Mouse (Mus musculus): ENCODE data around the gene Mettl7a2. TPM values are rescaled to one million over a fixed set of nuclear protein-coding genes. Genes with fewer than 3 reads are reported as not detected.
"Not testable (repeated sequence)": the region's sequence is repeated elsewhere in the genome, so short reads cannot be mapped to it uniquely, and the experiment has no call there.

Gene Mettl7a2
- polyA plus RNA-seq, 1 experiment from 2014 or later, result not detected

- no peaks in the 10 kb centered on the region for H3K9me3 ChIP-seq (ENCODE audit: control insufficient read depth, low read length)
- no peaks in the 10 kb centered on the region for H3K36me3 ChIP-seq (ENCODE audit: control insufficient read depth, insufficient read depth, low read length)
- H3K27ac ChIP-seq (ENCODE audit: low read depth, low read length), result no peak overlapping the region
- no peaks in the 10 kb centered on the region for H3K27me3 ChIP-seq (replicated peaks; ENCODE audit: control insufficient read depth, insufficient read depth, low read length)
- no peaks in the 10 kb centered on the region for H3K4me1 ChIP-seq (ENCODE audit: control insufficient read depth, insufficient read depth, low read depth, low read length)
- no peak overlapping the region for H3K4me2 ChIP-seq (ENCODE audit: low read length)
- no peak overlapping the region for H3K9ac ChIP-seq (ENCODE audit: low read depth, low read length)
- no peak overlapping the region for H3K4me3 ChIP-seq (ENCODE audit: low read length)
- 86% methylated on average over 5 of the region's 5 CpGs for WGBS
- no peak for ATAC-seq
Observed at GRCm38 (mm10) chr15:100355876-100356275, 2.9 kb downstream of the Mettl7a2 start.

GRCm38 (mm10) chr15:100364242-100364641 lies 11.2 kb downstream of the Mettl7a2 start, which contains the start of gene Higd1c:
TSS of gene Higd1c (plus strand) at chr15:100364542.
- H3K4me2 ChIP-seq (ENCODE audit: low read length), result no peak within 1 kb of the TSS
- no peak within 1 kb of the TSS for H3K27ac ChIP-seq (ENCODE audit: low read depth, low read length)
- 71% methylated on average over 7 of the region's 7 CpGs for WGBS
- no peak within 1 kb of the TSS for H3K9ac ChIP-seq (ENCODE audit: low read depth, low read length)
- H3K36me3 ChIP-seq (ENCODE audit: control insufficient read depth, insufficient read depth, low read length), result no peaks in the 10 kb centered on the region
- H3K4me1 ChIP-seq (ENCODE audit: control insufficient read depth, insufficient read depth, low read depth, low read length), result no peaks in the 10 kb centered on the region
- H3K4me3 ChIP-seq (ENCODE audit: low read length), result no peak within 1 kb of the TSS
- no peaks in the 10 kb centered on the region for H3K9me3 ChIP-seq (ENCODE audit: control insufficient read depth, low read length)
- H3K27me3 ChIP-seq (replicated peaks; ENCODE audit: control insufficient read depth, insufficient read depth, low read length), result no peaks in the 10 kb centered on the region
- ATAC-seq, result no peak

GRCm38 (mm10) chr15:100365967-100366366 lies 13.0 kb downstream of the Mettl7a2 start:
- not testable (repeated sequence) for ATAC-seq; H3K27me3 ChIP-seq (replicated peaks; ENCODE audit: control insufficient read depth, insufficient read depth, low read length); H3K4me3 ChIP-seq (ENCODE audit: low read length); H3K27ac ChIP-seq (ENCODE audit: low read depth, low read length); H3K4me2 ChIP-seq (ENCODE audit: low read length); H3K4me1 ChIP-seq (ENCODE audit: control insufficient read depth, insufficient read depth, low read depth, low read length); H3K9ac ChIP-seq (ENCODE audit: low read depth, low read length); H3K9me3 ChIP-seq (ENCODE audit: control insufficient read depth, low read length); H3K36me3 ChIP-seq (ENCODE audit: control insufficient read depth, insufficient read depth, low read length)
- WGBS, result 53% methylated on average over 9 of the region's 9 CpGs

- 72% methylated on average over 7 of the region's 7 CpGs for WGBS
- Histone ChIP-seq H3K4me3 (ENCODE audit: low read length) (no peak overlapping the region), H3K9me3 (ENCODE audit: control insufficient read depth, low read length) (no peaks in the 10 kb centered on the region), H3K4me2 (ENCODE audit: low read length) (no peak overlapping the region), H3K4me1 (ENCODE audit: control insufficient read depth, insufficient read depth, low read depth, low read length) (no peaks in the 10 kb centered on the region), H3K9ac (ENCODE audit: low read depth, low read length) (no peak overlapping the region), H3K36me3 (ENCODE audit: control insufficient read depth, insufficient read depth, low read length) (no peaks in the 10 kb centered on the region), H3K27ac (ENCODE audit: low read depth, low read length) (no peak overlapping the region), H3K27me3 (replicated peaks; ENCODE audit: control insufficient read depth, insufficient read depth, low read length) (no peaks in the 10 kb centered on the region)
- ATAC-seq, result no peak
Observed at GRCm38 (mm10) chr15:100367119-100367518, 14.1 kb downstream of the Mettl7a2 start.

GRCm38 (mm10) chr15:100375066-100375465 lies 22.1 kb downstream of the Mettl7a2 start:
- no peak for ATAC-seq

GRCm38 (mm10) chr15:100377847-100378505 lies 25.0 kb downstream of the Mettl7a2 start:
- not testable (repeated sequence) for ATAC-seq

More at GRCm38 (mm10) chr15:100375066-100375465, 22.1 kb downstream of the Mettl7a2 start:
- H3K4me3 ChIP-seq (ENCODE audit: low read length), result no peak overlapping the region
- H3K36me3 ChIP-seq (ENCODE audit: control insufficient read depth, insufficient read depth, low read length), result no peaks in the 10 kb centered on the region
- H3K4me2 ChIP-seq (ENCODE audit: low read length), result no peak overlapping the region
- no peaks in the 10 kb centered on the region for H3K27me3 ChIP-seq (replicated peaks; ENCODE audit: control insufficient read depth, insufficient read depth, low read length)
- 34% methylated on average over 5 of the region's 5 CpGs for WGBS
- no peak overlapping the region for H3K9ac ChIP-seq (ENCODE audit: low read depth, low read length)
- H3K27ac ChIP-seq (ENCODE audit: low read depth, low read length), result no peak overlapping the region
- no peaks in the 10 kb centered on the region for H3K4me1 ChIP-seq (ENCODE audit: control insufficient read depth, insufficient read depth, low read depth, low read length)
- peaks cover 3% of the 10 kb centered on the region; the same call in 1 of the 2 replicates for H3K9me3 ChIP-seq (ENCODE audit: control insufficient read depth, low read length)

GRCm38 (mm10) chr15:100379658-100380057 lies 26.7 kb downstream of the Mettl7a2 start:
- no peaks in the 10 kb centered on the region for H3K27me3 ChIP-seq (replicated peaks; ENCODE audit: control insufficient read depth, insufficient read depth, low read length)
- no peak for ATAC-seq
- no peaks in the 10 kb centered on the region for H3K9me3 ChIP-seq (ENCODE audit: control insufficient read depth, low read length)
- no peak overlapping the region for H3K27ac ChIP-seq (ENCODE audit: low read depth, low read length)
- no peaks in the 10 kb centered on the region for H3K36me3 ChIP-seq (ENCODE audit: control insufficient read depth, insufficient read depth, low read length)
- H3K4me2 ChIP-seq (ENCODE audit: low read length), result no peak overlapping the region
- no peak overlapping the region for H3K9ac ChIP-seq (ENCODE audit: low read depth, low read length)
- H3K4me3 ChIP-seq (ENCODE audit: low read length), result no peak overlapping the region
- H3K4me1 ChIP-seq (ENCODE audit: control insufficient read depth, insufficient read depth, low read depth, low read length), result no peaks in the 10 kb centered on the region
- WGBS, result 90% methylated on average over 8 of the region's 8 CpGs

More at GRCm38 (mm10) chr15:100377847-100378505, 25.0 kb downstream of the Mettl7a2 start:
- H3K9me3 ChIP-seq (ENCODE audit: control insufficient read depth, low read length); H3K27ac ChIP-seq (ENCODE audit: low read depth, low read length); H3K4me1 ChIP-seq (ENCODE audit: control insufficient read depth, insufficient read depth, low read depth, low read length); H3K4me2 ChIP-seq (ENCODE audit: low read length); H3K4me3 ChIP-seq (ENCODE audit: low read length); H3K9ac ChIP-seq (ENCODE audit: low read depth, low read length); H3K36me3 ChIP-seq (ENCODE audit: control insufficient read depth, insufficient read depth, low read length); H3K27me3 ChIP-seq (replicated peaks; ENCODE audit: control insufficient read depth, insufficient read depth, low read length): not testable (repeated sequence)
- 26% methylated on average over 3 of the region's 9 CpGs for WGBS

- no peak overlapping the region for H3K9ac ChIP-seq (ENCODE audit: low read depth, low read length)
- H3K9me3 ChIP-seq (ENCODE audit: control insufficient read depth, low read length), result no peaks in the 10 kb centered on the region
- H3K4me1 ChIP-seq (ENCODE audit: control insufficient read depth, insufficient read depth, low read depth, low read length), result no peaks in the 10 kb centered on the region
- WGBS, result 67% methylated on average over 2 of the region's 2 CpGs
- no peaks in the 10 kb centered on the region for H3K36me3 ChIP-seq (ENCODE audit: control insufficient read depth, insufficient read depth, low read length)
- ATAC-seq, result no peak
- no peak overlapping the region for H3K27ac ChIP-seq (ENCODE audit: low read depth, low read length)
- H3K4me3 ChIP-seq (ENCODE audit: low read length), result no peak overlapping the region
- no peak overlapping the region for H3K4me2 ChIP-seq (ENCODE audit: low read length)
- H3K27me3 ChIP-seq (replicated peaks; ENCODE audit: control insufficient read depth, insufficient read depth, low read length), result no peaks in the 10 kb centered on the region
Observed at GRCm38 (mm10) chr15:100380104-100380503, 27.1 kb downstream of the Mettl7a2 start.

GRCm38 (mm10) chr15:100385705-100386104 lies 32.7 kb downstream of the Mettl7a2 start:
- 93% methylated on average over 9 of the region's 9 CpGs for WGBS
- Histone ChIP-seq H3K27ac (ENCODE audit: low read depth, low read length) (no peak overlapping the region), H3K9me3 (ENCODE audit: control insufficient read depth, low read length) (no peaks in the 10 kb centered on the region), H3K36me3 (ENCODE audit: control insufficient read depth, insufficient read depth, low read length) (no peaks in the 10 kb centered on the region), H3K4me2 (ENCODE audit: low read length) (no peak overlapping the region), H3K4me1 (ENCODE audit: control insufficient read depth, insufficient read depth, low read depth, low read length) (no peaks in the 10 kb centered on the region), H3K4me3 (ENCODE audit: low read length) (no peak overlapping the region), H3K27me3 (replicated peaks; ENCODE audit: control insufficient read depth, insufficient read depth, low read length) (no peaks in the 10 kb centered on the region), H3K9ac (ENCODE audit: low read depth, low read length) (no peak overlapping the region)
- no peak for ATAC-seq

Measured in hindbrain, embryonic 16.5 days (tissue).